Mouse (Mus musculus): ENCODE results near the gene Opn4.

DNA sequence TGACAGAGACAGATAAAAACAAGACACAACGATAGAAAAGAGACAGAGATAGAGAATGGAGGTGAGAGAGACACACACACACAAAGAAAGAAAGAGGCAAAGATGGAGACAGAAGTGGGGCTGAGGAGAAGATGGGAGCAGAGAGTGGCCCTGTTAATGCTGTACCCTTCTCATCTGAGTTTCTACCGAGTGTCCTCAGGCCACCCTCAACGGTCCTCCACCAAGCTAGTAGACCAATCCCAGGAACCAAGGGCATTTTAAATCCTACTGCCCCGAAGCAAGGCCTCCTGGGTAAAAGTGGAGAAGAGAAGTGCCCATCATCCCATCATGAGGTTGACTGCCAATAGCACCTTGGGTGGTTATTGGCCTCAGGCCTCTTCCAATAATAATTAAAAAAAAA is 29.0 kb downstream of the Opn4 start:
- no peak for TF ChIP-seq CTCF (IDR thresholded peaks at IDR 0.05; ENCODE audit: insufficient read depth, low read depth, low read length)
- TF ChIP-seq POLR2A (IDR thresholded peaks at IDR 0.05; ENCODE audit: insufficient read depth, low read depth, low read length), result no peak
